Mouse (Mus musculus) neural tube, embryonic 15.5 days (tissue): Measurements from ENCODE around the gene Mpped2. TPM values are rescaled to one million over a fixed set of nuclear protein-coding genes. Genes with fewer than 3 reads are reported as not detected.

ENCODE experiments used
- ATAC-seq: fragments of 200-750 bp; cut with Nextera tagmentation; 2 replicates; pipeline ENCODE4 v1.8.0; 2017; ENCODE audit warnings: mild to moderate bottlenecking, moderate TSS enrichment, moderate library complexity; ENCODE audit not compliant: low FRiP score
- H3K27ac ChIP-seq: fragments of 300-500 bp; sonication (generic); replicated peaks from 2 replicates; pipeline ENCODE4 v1.5.1; 2015; ENCODE audit warnings: mild to moderate bottlenecking, inconsistent platforms
- H3K27me3 ChIP-seq: fragments of 300-500 bp; sonication (generic); replicated peaks from 2 replicates; pipeline ENCODE4 v1.6.1; 2015; ENCODE audit warnings: inconsistent platforms
- H3K36me3 ChIP-seq: fragments of 300-500 bp; sonication (generic); 2 replicates; pipeline ENCODE4 v1.6.1; 2015; ENCODE audit warnings: inconsistent platforms
- H3K4me1 ChIP-seq: fragments of 300-500 bp; sonication (generic); 2 replicates; pipeline ENCODE4 v1.6.1; 2015; ENCODE audit warnings: inconsistent platforms
- H3K4me2 ChIP-seq: fragments of 300-500 bp; sonication (generic); 2 replicates; pipeline ENCODE4 v1.6.1; 2015; ENCODE audit warnings: inconsistent platforms, mild to moderate bottlenecking, moderate library complexity
- H3K4me3 ChIP-seq: fragments of 300-500 bp; sonication (generic); replicated peaks from 2 replicates; pipeline ENCODE4 v1.5.1; 2015; ENCODE audit warnings: mild to moderate bottlenecking, inconsistent platforms
- H3K9ac ChIP-seq: fragments of 300-500 bp; sonication (generic); replicated peaks from 2 replicates; pipeline ENCODE4 v1.6.1; 2015; ENCODE audit warnings: mild to moderate bottlenecking, inconsistent platforms
- H3K9me3 ChIP-seq: fragments of 300-500 bp; sonication (generic); replicated peaks from 2 replicates; pipeline ENCODE4 v1.6.1; 2016; ENCODE audit warnings: inconsistent platforms
- WGBS: fragments of 180-500 bp; shearing (Covaris S2); methylation state at CpG from one replicate; pipeline ENCODE4 v1.1.7; 2015; ENCODE audit warnings: mixed read lengths; 5-methylcytosine and 5-hydroxymethylcytosine counted together
- polyA plus RNA-seq: library from polyadenylated mRNA; unstranded; fragments of >200 nt; fragmentation: Nextera tagmentation; extraction: Ambion mirVana; gene quantifications from 2 replicates; pipeline ENCODE4 v1.2.1, GENCODE M21; 2015

Gene Mpped2
- polyA plus RNA-seq, 1 experiment from 2014 or later, result 222 TPM

GRCm38 (mm10) chr2:106683185-106683831 lies 9.8 kb upstream of the Mpped2 start:
- Histone ChIP-seq H3K4me1 (peaks cover 9% of the 10 kb centered on the region), H3K4me2 (peak overlapping the region; percentile 35), H3K9me3 (no peaks in the 10 kb centered on the region), H3K4me3 (no peak overlapping the region), H3K36me3 (no peaks in the 10 kb centered on the region), H3K9ac (no peak overlapping the region), H3K27ac (peak overlapping the region; percentile 34; the same call in 1 of the 2 replicates), H3K27me3 (no peaks in the 10 kb centered on the region)
- WGBS, result 19% methylated on average over 9 of the region's 9 CpGs
- ATAC-seq, result no peak; the same call in 1 of the 2 replicates

- Histone ChIP-seq H3K27ac (no peak overlapping the region), H3K9ac (no peak overlapping the region), H3K9me3 (no peaks in the 10 kb centered on the region), H3K36me3 (no peaks in the 10 kb centered on the region), H3K27me3 (no peaks in the 10 kb centered on the region), H3K4me1 (peaks cover 9% of the 10 kb centered on the region), H3K4me2 (peak overlapping the region; percentile 35; the same call in 1 of the 2 replicates), H3K4me3 (no peak overlapping the region)
- no peak for ATAC-seq
- 49% methylated on average over 4 of the region's 4 CpGs for WGBS
These were observed 9.2 kb upstream of the Mpped2 start for GRCm38 (mm10) chr2:106683832-106684231.

GRCm38 (mm10) chr2:106691753-106692363 lies 1.2 kb upstream of the Mpped2 start:
- peak overlapping the region; percentile 94; the same call in 1 of the 2 replicates for H3K27ac ChIP-seq
- no peak for ATAC-seq
- WGBS, result 7% methylated on average over 6 of the region's 6 CpGs

GRCm38 (mm10) chr2:106692405-106692782 lies 675 bp upstream of the Mpped2 start:
- 2% methylated on average over 14 of the region's 14 CpGs for WGBS
- Histone ChIP-seq H3K4me1 (peaks cover 37% of the 10 kb centered on the region), H3K36me3 (no peaks in the 10 kb centered on the region), H3K27ac (peak overlapping the region; percentile 94), H3K4me3 (peak overlapping the region; percentile 58), H3K4me2 (peak overlapping the region; percentile 89), H3K27me3 (no peaks in the 10 kb centered on the region), H3K9ac (peak overlapping the region; percentile 77; the same call in 1 of the 2 replicates), H3K9me3 (no peaks in the 10 kb centered on the region)
- ATAC-seq, result no peak

More at GRCm38 (mm10) chr2:106691753-106692363, 1.2 kb upstream of the Mpped2 start:
- H3K4me2 ChIP-seq, result peak overlapping the region; percentile 89
- no peaks in the 10 kb centered on the region for H3K36me3 ChIP-seq
- no peaks in the 10 kb centered on the region for H3K27me3 ChIP-seq
- H3K4me3 ChIP-seq, result no peak overlapping the region
- H3K9ac ChIP-seq, result no peak overlapping the region
- no peaks in the 10 kb centered on the region for H3K9me3 ChIP-seq
- H3K4me1 ChIP-seq, result peaks cover 36% of the 10 kb centered on the region

- under 1% methylated on average over 83 of the region's 91 CpGs for WGBS
These were observed 865 bp downstream of the Mpped2 start for GRCm38 (mm10) chr2:106693702-106694566.

GRCm38 (mm10) chr2:106694567-106694885 lies 1.5 kb downstream of the Mpped2 start:
- no peak for ATAC-seq
- Histone ChIP-seq H3K4me2 (peak overlapping the region; percentile 89), H3K4me1 (peaks cover 43% of the 10 kb centered on the region), H3K27me3 (no peaks in the 10 kb centered on the region), H3K9me3 (no peaks in the 10 kb centered on the region), H3K4me3 (peak overlapping the region; percentile 58), H3K27ac (peak overlapping the region; percentile 94), H3K9ac (peak overlapping the region; percentile 77), H3K36me3 (no peaks in the 10 kb centered on the region)
- under 1% methylated on average over 10 of the region's 10 CpGs for WGBS

More at GRCm38 (mm10) chr2:106693702-106694566, 865 bp downstream of the Mpped2 start:
- Histone ChIP-seq H3K27me3 (no peaks in the 10 kb centered on the region), H3K9ac (peak overlapping the region; percentile 77), H3K4me3 (peak overlapping the region; percentile 58), H3K4me1 (peaks cover 43% of the 10 kb centered on the region), H3K4me2 (peak overlapping the region; percentile 89), H3K27ac (peak overlapping the region; percentile 94), H3K36me3 (no peaks in the 10 kb centered on the region), H3K9me3 (no peaks in the 10 kb centered on the region)
- peak; percentile 62 for ATAC-seq

GRCm38 (mm10) chr2:106694886-106695733 lies 2.0 kb downstream of the Mpped2 start:
- H3K9me3 ChIP-seq, result no peaks in the 10 kb centered on the region
- peak overlapping the region; percentile 94 for H3K27ac ChIP-seq
- H3K4me2 ChIP-seq, result peak overlapping the region; percentile 89
- no peaks in the 10 kb centered on the region for H3K27me3 ChIP-seq
- H3K4me1 ChIP-seq, result peaks cover 43% of the 10 kb centered on the region
- no peaks in the 10 kb centered on the region for H3K36me3 ChIP-seq
- peak overlapping the region; percentile 77 for H3K9ac ChIP-seq
- H3K4me3 ChIP-seq, result peak overlapping the region; percentile 58
- 0% methylated on average over 32 of the region's 41 CpGs for WGBS
- peak; percentile 69 for ATAC-seq

- Histone ChIP-seq H3K4me3 (peak overlapping the region; percentile 58), H3K4me1 (peaks cover 46% of the 10 kb centered on the region), H3K9ac (peak overlapping the region; percentile 77), H3K4me2 (peak overlapping the region; percentile 89), H3K9me3 (no peaks in the 10 kb centered on the region), H3K27me3 (no peaks in the 10 kb centered on the region), H3K27ac (peak overlapping the region; percentile 94), H3K36me3 (no peaks in the 10 kb centered on the region)
- no peak for ATAC-seq
- 2% methylated on average over 13 of the region's 13 CpGs for WGBS
These were observed 2.6 kb downstream of the Mpped2 start for GRCm38 (mm10) chr2:106695734-106696022.

- Histone ChIP-seq H3K9ac (peak overlapping the region; percentile 77; the same call in 1 of the 2 replicates), H3K4me3 (peak overlapping the region; percentile 58), H3K27ac (no peak overlapping the region; the same call in 1 of the 2 replicates), H3K4me1 (peaks cover 48% of the 10 kb centered on the region), H3K36me3 (no peaks in the 10 kb centered on the region), H3K4me2 (peak overlapping the region; percentile 89), H3K9me3 (no peaks in the 10 kb centered on the region), H3K27me3 (no peaks in the 10 kb centered on the region)
- WGBS, result 59% methylated on average over 8 of the region's 8 CpGs
- no peak for ATAC-seq
These were observed 3.3 kb downstream of the Mpped2 start for GRCm38 (mm10) chr2:106696372-106696771.

- no peaks in the 10 kb centered on the region for H3K27me3 ChIP-seq
- 87% methylated on average over 5 of the region's 5 CpGs for WGBS
- no peaks in the 10 kb centered on the region for H3K9me3 ChIP-seq
- H3K4me2 ChIP-seq, result no peak overlapping the region
- H3K36me3 ChIP-seq, result 0 out of 2 replicates have a peak, but pooled peaks cover 5% of the 10 kb centered on the region
- no peak overlapping the region for H3K9ac ChIP-seq
- no peak overlapping the region for H3K27ac ChIP-seq
- H3K4me3 ChIP-seq, result no peak overlapping the region
- peaks cover 18% of the 10 kb centered on the region for H3K4me1 ChIP-seq
- ATAC-seq, result no peak
These were observed 12.6 kb downstream of the Mpped2 start for GRCm38 (mm10) chr2:106705664-106706063.

GRCm38 (mm10) chr2:106707136-106707535 lies 14.1 kb downstream of the Mpped2 start:
- Histone ChIP-seq H3K36me3 (0 out of 2 replicates have a peak, but pooled peaks cover 5% of the 10 kb centered on the region), H3K9ac (no peak overlapping the region), H3K4me3 (no peak overlapping the region), H3K4me2 (no peak overlapping the region), H3K27me3 (no peaks in the 10 kb centered on the region), H3K27ac (no peak overlapping the region), H3K9me3 (no peaks in the 10 kb centered on the region), H3K4me1 (peaks cover 22% of the 10 kb centered on the region)
- ATAC-seq, result no peak
- WGBS, result 85% methylated on average over 2 of the region's 2 CpGs
